Mouse (Mus musculus) thymus, postnatal 25 days (tissue): ENCODE results near the gene Olfr996.
"Not testable (repeated sequence)": the region's sequence is repeated elsewhere in the genome, so short reads cannot be mapped to it uniquely, and the experiment has no call there.

ENCODE experiments used
- DNase-seq: peaks from one replicate; pipeline ENCODE4 v3.0.0; 2022

Olfr996 gene

GRCm38 (mm10) chr2:85578915-85579314 lies at the start of gene Olfr996:
Gene Olfr996, plus strand, starts transcription at chr2:85579215.
- no peak for DNase-seq

- no peak for DNase-seq
Measured at GRCm38 (mm10) chr2:85532082-85532778, 46.8 kb upstream of the Olfr996 start.

GRCm38 (mm10) chr2:85533934-85534333 lies 45.1 kb upstream of the Olfr996 start:
- no peak for DNase-seq

- no peak for DNase-seq
Measured at GRCm38 (mm10) chr2:85554806-85555205, 24.2 kb upstream of the Olfr996 start.

- DNase-seq: no peak
Measured at GRCm38 (mm10) chr2:85560226-85560625, 18.8 kb upstream of the Olfr996 start.

- DNase-seq: peak; percentile 1
Measured at GRCm38 (mm10) chr2:85561187-85561586, 17.8 kb upstream of the Olfr996 start.

- not testable (repeated sequence) for DNase-seq
Measured at GRCm38 (mm10) chr2:85588648-85589047, 9.6 kb downstream of the Olfr996 start, which contains the start of gene Olfr998. Gene Olfr998, plus strand, starts transcription at chr2:85588948.

GRCm38 (mm10) chr2:85611803-85612202 lies 32.8 kb downstream of the Olfr996 start, which contains the start of gene Olfr1000:
Gene Olfr1000, minus strand, starts transcription at chr2:85611903.
- no peak for DNase-seq
